Mouse (Mus musculus): Measurements from ENCODE around the gene Nat8f4. TPM values are rescaled to one million over a fixed set of nuclear protein-coding genes. Genes with fewer than 3 reads are reported as not detected.
"Not testable (repeated sequence)": the region's sequence is repeated elsewhere in the genome, so short reads cannot be mapped to it uniquely, and the experiment has no call there.

Gene Nat8f4
- total and polyA plus RNA-seq, 3 experiments: 0.14 to 3.1 (median 1.7) TPM

DNA sequence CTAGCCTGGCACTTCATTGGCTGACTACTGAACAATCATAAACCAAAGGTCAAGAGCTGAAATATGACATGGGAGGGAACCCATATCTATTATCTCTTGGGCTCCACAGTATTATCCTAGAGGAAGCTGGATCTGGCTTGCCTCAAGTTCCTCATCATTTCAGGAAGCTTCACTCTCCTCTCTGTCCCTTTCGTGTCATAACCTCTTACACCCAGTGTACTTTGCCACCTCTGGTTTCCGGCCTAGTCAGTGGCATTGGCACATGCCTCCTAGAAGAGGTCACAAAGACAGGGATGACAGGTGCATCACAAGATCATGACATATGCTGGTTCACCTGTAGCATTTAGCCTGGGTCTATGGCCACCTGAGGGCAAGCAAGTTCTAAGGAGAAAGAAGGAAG, 2.4 kb downstream of the Nat8f4 start:
- Histone ChIP-seq H3K9me3 (replicated peaks) (no peaks in the 10 kb centered on the region), H3K36me3 (replicated peaks) (peaks cover 4% of the 10 kb centered on the region), H3K4me3 (ENCODE audit: low read depth, low read length) (no peak overlapping the region), H3K4me1 (ENCODE audit: insufficient read depth, low read depth, low read length) (peaks cover 9% of the 10 kb centered on the region), H3K27me3 (ENCODE audit: insufficient read depth, low read length) (peaks cover 9% of the 10 kb centered on the region; the same call in 1 of the 2 replicates)
- DNase-seq (ENCODE audit: low spot score) (no peak), ATAC-seq (ENCODE audit: extremely low read depth, insufficient number of reproducible peaks, low FRiP score, poor library complexity, severe bottlenecking) (no peak)
- TF ChIP-seq CTCF (IDR thresholded peaks at IDR 0.05; ENCODE audit: low read depth, low read length) (no peak), POLR2AphosphoS5 (IDR thresholded peaks at IDR 0.05; ENCODE audit: insufficient replicate concordance, low read depth, low read length) (no peak), TAL1 (conservative IDR thresholded peaks at IDR 0.05; ENCODE audit: low read depth, low read length) (no peak), GATA2 (IDR thresholded peaks at IDR 0.05; ENCODE audit: borderline replicate concordance, low read depth, low read length) (no peak), GATA1 (IDR thresholded peaks at IDR 0.05; ENCODE audit: borderline replicate concordance, low read length) (no peak)

DNA sequence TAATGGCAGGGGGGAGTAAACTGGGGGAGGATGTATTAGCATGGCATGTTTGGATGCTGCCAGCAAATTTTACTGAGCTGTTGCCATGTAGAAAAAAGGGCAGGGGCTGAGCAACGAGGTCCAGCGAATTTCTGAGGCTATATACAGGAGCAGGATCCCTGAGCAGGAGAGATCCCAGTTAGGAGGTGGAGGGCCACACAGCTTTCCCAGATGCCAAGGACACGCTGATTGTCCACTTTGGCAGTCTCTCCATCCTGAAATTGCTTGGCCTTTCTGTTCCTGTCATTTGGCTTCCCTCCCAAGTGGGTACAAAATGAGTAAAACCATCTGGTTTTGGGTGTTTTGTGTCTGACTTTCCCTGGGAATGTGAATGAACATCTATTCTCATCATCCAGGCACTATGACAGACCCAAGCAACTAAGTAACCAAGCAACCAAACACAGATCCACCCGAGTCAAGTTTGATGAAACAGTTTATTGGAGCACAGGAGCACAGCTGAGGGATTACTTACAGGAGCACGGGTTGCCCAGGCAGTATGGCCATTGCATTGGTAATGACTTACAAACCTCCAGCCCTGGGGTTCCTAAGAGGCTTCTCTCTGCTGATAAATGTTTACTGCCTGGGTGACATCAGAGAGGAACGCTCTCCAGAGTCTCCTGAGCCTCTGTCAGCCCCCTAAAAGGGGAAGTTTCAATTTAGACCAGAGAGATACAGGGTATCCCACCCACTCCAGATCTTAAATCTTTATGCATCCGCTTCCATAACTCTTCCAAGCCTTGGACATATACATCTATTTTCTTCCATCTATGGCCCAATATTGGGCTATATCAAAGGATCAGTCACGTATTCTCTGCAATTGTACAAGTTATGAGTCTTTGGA, 5.8 kb downstream of the Nat8f4 start:
- DNase-seq (ENCODE audit: low spot score); ATAC-seq (ENCODE audit: extremely low read depth, insufficient number of reproducible peaks, low FRiP score, poor library complexity, severe bottlenecking); H3K36me3 ChIP-seq (replicated peaks); H3K4me1 ChIP-seq (ENCODE audit: insufficient read depth, low read depth, low read length); H3K27me3 ChIP-seq (ENCODE audit: insufficient read depth, low read length); H3K9me3 ChIP-seq (replicated peaks); H3K4me3 ChIP-seq (ENCODE audit: low read depth, low read length): not testable (repeated sequence)

DNA sequence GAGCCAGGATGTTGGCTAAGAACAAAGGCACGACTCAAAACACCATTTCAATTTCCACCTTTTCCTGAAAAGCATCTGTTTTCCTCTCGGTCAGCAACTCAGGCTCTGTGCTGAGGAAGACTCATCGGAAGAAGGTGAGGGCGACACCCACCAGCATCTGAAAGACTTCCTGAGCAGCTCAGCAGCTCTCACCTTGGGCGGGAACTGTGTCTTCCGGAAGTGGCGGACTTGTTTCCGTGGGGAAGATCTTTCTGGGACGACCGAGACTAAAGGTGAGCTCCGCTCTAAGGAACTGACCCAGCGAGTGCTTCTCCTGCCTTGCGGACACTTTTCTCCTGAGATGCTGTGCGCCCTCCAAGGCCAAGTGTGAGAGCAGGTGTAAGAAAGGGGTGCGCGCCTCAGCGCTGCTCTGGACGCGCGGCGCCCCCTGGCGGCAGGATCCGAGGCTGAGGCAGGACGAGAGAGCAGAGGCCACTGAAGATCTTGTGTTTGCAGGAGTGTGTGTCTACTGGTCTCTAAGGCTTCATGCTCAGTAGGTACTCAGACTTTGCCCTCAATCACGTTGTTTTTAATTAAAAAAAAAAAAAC, 9.5 kb downstream of the Nat8f4 start:
- TF ChIP-seq CTCF (IDR thresholded peaks at IDR 0.05; ENCODE audit: low read depth, low read length): peak; percentile 70
- DNase-seq (ENCODE audit: low spot score): not testable (repeated sequence)

DNA sequence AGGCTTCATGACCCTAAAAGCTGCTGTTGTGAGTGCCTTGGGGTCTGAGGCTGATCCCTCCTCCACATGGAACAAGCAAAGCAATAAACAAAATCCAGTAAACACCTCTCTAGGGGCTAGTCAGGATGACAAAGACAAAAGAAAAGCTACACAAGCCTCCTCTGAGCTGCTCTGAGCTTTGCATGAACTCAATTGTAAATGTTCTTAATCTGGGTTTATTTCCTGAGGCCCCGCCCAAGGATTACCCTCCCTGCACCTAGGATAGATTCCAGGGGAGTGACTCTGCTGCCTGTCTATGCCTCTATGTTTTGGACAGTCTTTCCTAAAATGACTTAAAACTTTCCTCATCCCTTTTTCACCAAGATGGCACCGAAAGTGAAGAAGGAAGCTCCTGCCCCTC, 15.7 kb downstream of the Nat8f4 start:
- 0 out of 2 replicates have a peak, but pooled peaks cover 7% of the 10 kb centered on the region for H3K27me3 ChIP-seq (ENCODE audit: insufficient read depth, low read length)
- peaks cover 6% of the 10 kb centered on the region for H3K9me3 ChIP-seq (replicated peaks)
- TF ChIP-seq GATA2 (IDR thresholded peaks at IDR 0.05; ENCODE audit: borderline replicate concordance, low read depth, low read length) (no peak), CTCF (IDR thresholded peaks at IDR 0.05; ENCODE audit: low read depth, low read length) (no peak), POLR2AphosphoS5 (IDR thresholded peaks at IDR 0.05; ENCODE audit: insufficient replicate concordance, low read depth, low read length) (no peak), GATA1 (IDR thresholded peaks at IDR 0.05; ENCODE audit: borderline replicate concordance, low read length) (no peak), TAL1 (conservative IDR thresholded peaks at IDR 0.05; ENCODE audit: low read depth, low read length) (no peak)
- no peak overlapping the region for H3K4me3 ChIP-seq (ENCODE audit: low read depth, low read length)
- no peaks in the 10 kb centered on the region for H3K4me1 ChIP-seq (ENCODE audit: insufficient read depth, low read depth, low read length)
- H3K36me3 ChIP-seq (replicated peaks): no peaks in the 10 kb centered on the region
- ATAC-seq (ENCODE audit: extremely low read depth, insufficient number of reproducible peaks, low FRiP score, poor library complexity, severe bottlenecking): no peak
- no peak for DNase-seq (ENCODE audit: low spot score)

More for the DNA sequence above, 9.5 kb downstream of the Nat8f4 start:
- not testable (repeated sequence) for ATAC-seq (ENCODE audit: extremely low read depth, insufficient number of reproducible peaks, low FRiP score, poor library complexity, severe bottlenecking); H3K4me3 ChIP-seq (ENCODE audit: low read depth, low read length); H3K9me3 ChIP-seq (replicated peaks); H3K27me3 ChIP-seq (ENCODE audit: insufficient read depth, low read length); H3K36me3 ChIP-seq (replicated peaks); H3K4me1 ChIP-seq (ENCODE audit: insufficient read depth, low read depth, low read length)

DNA sequence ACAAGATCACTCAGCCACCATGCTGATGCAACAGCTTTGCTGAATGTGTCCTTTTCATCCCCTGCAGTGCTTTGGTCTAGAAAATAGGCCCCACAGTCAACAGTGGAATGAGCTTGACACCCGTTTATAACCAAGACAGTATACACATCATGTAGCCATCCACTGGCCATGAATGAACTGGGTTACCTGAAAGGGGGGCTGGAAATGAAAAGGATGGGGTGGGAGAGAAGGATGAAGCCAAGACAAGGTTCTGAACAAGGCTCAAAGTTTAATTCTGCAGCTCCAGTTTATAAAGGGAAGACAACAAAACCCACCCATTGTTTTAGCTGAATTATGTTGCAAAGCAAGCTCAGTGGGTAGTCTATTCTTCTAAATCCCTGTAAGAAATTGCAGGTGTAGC, 20.4 kb downstream of the Nat8f4 start:
- H3K9me3 ChIP-seq (replicated peaks): peaks cover 13% of the 10 kb centered on the region
- DNase-seq (ENCODE audit: low spot score) (no peak), ATAC-seq (ENCODE audit: extremely low read depth, insufficient number of reproducible peaks, low FRiP score, poor library complexity, severe bottlenecking) (no peak)
- H3K27me3 ChIP-seq (ENCODE audit: insufficient read depth, low read length): 0 out of 2 replicates have a peak, but pooled peaks cover 5% of the 10 kb centered on the region
- TF ChIP-seq POLR2AphosphoS5 (IDR thresholded peaks at IDR 0.05; ENCODE audit: insufficient replicate concordance, low read depth, low read length) (no peak), CTCF (IDR thresholded peaks at IDR 0.05; ENCODE audit: low read depth, low read length) (no peak), GATA1 (IDR thresholded peaks at IDR 0.05; ENCODE audit: borderline replicate concordance, low read length) (no peak), TAL1 (conservative IDR thresholded peaks at IDR 0.05; ENCODE audit: low read depth, low read length) (no peak), GATA2 (IDR thresholded peaks at IDR 0.05; ENCODE audit: borderline replicate concordance, low read depth, low read length) (no peak)
- H3K4me1 ChIP-seq (ENCODE audit: insufficient read depth, low read depth, low read length): no peaks in the 10 kb centered on the region
- no peaks in the 10 kb centered on the region for H3K36me3 ChIP-seq (replicated peaks)
- no peak overlapping the region for H3K4me3 ChIP-seq (ENCODE audit: low read depth, low read length)

DNA sequence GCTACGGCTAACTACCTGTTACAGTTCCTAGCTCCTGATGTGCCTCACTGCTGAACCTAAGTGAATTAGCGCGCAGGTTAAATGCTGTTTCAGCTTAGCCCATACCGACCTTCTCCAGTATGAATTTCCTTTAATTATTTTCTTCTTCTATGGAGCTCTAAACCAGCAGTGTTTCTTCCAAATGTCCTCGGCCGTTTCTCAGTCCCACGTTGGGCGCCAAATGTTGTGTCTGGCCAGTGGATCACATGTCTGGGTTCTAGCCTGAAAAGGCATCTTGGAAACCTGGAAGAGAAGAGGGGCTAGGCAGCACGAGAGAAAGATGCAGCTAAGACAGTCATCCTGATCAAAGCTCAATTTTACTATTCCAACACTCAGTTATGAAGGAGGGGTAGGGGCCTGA, 21.4 kb downstream of the Nat8f4 start:
- not testable (repeated sequence) for H3K4me3 ChIP-seq (ENCODE audit: low read depth, low read length); DNase-seq (ENCODE audit: low spot score); H3K4me1 ChIP-seq (ENCODE audit: insufficient read depth, low read depth, low read length); H3K36me3 ChIP-seq (replicated peaks); ATAC-seq (ENCODE audit: extremely low read depth, insufficient number of reproducible peaks, low FRiP score, poor library complexity, severe bottlenecking); H3K27me3 ChIP-seq (ENCODE audit: insufficient read depth, low read length)
- H3K9me3 ChIP-seq (replicated peaks): peaks cover 13% of the 10 kb centered on the region

DNA sequence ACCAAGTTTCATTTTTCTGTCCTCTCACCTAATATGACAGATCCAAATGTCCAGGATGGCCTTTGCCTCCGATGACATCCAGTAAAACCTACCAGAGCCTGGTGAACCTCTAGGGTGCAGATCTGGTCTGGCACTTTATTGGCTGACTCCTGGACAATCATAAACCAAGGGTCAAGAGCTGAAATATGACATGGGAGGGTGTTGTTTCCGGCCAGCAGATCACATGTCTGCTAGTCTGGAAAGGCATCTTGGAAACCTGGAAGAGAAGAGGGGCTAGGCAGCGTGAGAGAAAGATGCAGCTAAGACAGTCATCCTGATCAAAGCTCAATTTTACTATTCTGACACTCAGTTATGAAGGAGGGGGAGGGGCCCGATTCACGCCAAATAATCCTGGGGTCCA, 35.7 kb downstream of the Nat8f4 start, which contains the start of gene Nat8f2:
TSS of gene Nat8f2 (minus strand) at position 153 of the 400 bp plus-strand sequence.
- H3K9me3 ChIP-seq (replicated peaks); H3K36me3 ChIP-seq (replicated peaks); H3K4me3 ChIP-seq (ENCODE audit: low read depth, low read length); DNase-seq (ENCODE audit: low spot score); H3K4me1 ChIP-seq (ENCODE audit: insufficient read depth, low read depth, low read length); ATAC-seq (ENCODE audit: extremely low read depth, insufficient number of reproducible peaks, low FRiP score, poor library complexity, severe bottlenecking); H3K27me3 ChIP-seq (ENCODE audit: insufficient read depth, low read length): not testable (repeated sequence)
